Mouse (Mus musculus): ENCODE measurements around the gene Sdha. TPM values are rescaled to one million over a fixed set of nuclear protein-coding genes. Genes with fewer than 3 reads are reported as not detected.

Sdha gene
- polyA plus RNA-seq, 2 experiments = 78.7 to 118 TPM

GRCm38 (mm10) chr13:74389730-74390129 lies 39.6 kb upstream of the Sdha start:
- no peak for TF ChIP-seq CTCF (IDR thresholded peaks at IDR 0.05; ENCODE audit: low read depth)
- TF ChIP-seq EP300 (IDR thresholded peaks at IDR 0.05; ENCODE audit: low read depth) = no peak
- DNase-seq (ENCODE audit: low read depth in 3 of 3, low spot score in 3 of 3) (no peak), ATAC-seq (ENCODE audit: insufficient read depth) (no peak)
- Histone ChIP-seq H3K36me3 (replicated peaks; ENCODE audit: control insufficient read depth, insufficient read depth, low read depth) (no peaks in the 10 kb centered on the region), H3K4me1 (replicated peaks; ENCODE audit: control insufficient read depth in 2 of 2, insufficient read depth in 2 of 2, low read length in 1 of 2) (no peaks in the 10 kb centered on the region), H3K4me2 (ENCODE audit: low read depth) (peak overlapping the region; percentile 61), H3K27me3 (ENCODE audit: control insufficient read depth, insufficient read depth, low read length) (no peaks in the 10 kb centered on the region), H3K9me3 (ENCODE audit: control insufficient read depth, low read length) (no peaks in the 10 kb centered on the region), H3K9ac (replicated peaks) (no peak overlapping the region), H3K4me3 (ENCODE audit: insufficient read depth in 1 of 2, low read depth in 2 of 2, low read length in 2 of 2) (peak overlapping the region in 1 of 2 experiments; percentile 59; a peak in 1 of 4 replicates), H3K27ac (no peak overlapping the region)
- WGBS (ENCODE audit: insufficient replicate concordance) = 49% methylated on average over 6 of the region's 6 CpGs

- no peak for ATAC-seq (ENCODE audit: insufficient read depth)
These were observed 32.2 kb upstream of the Sdha start for GRCm38 (mm10) chr13:74382289-74382688.

DNA sequence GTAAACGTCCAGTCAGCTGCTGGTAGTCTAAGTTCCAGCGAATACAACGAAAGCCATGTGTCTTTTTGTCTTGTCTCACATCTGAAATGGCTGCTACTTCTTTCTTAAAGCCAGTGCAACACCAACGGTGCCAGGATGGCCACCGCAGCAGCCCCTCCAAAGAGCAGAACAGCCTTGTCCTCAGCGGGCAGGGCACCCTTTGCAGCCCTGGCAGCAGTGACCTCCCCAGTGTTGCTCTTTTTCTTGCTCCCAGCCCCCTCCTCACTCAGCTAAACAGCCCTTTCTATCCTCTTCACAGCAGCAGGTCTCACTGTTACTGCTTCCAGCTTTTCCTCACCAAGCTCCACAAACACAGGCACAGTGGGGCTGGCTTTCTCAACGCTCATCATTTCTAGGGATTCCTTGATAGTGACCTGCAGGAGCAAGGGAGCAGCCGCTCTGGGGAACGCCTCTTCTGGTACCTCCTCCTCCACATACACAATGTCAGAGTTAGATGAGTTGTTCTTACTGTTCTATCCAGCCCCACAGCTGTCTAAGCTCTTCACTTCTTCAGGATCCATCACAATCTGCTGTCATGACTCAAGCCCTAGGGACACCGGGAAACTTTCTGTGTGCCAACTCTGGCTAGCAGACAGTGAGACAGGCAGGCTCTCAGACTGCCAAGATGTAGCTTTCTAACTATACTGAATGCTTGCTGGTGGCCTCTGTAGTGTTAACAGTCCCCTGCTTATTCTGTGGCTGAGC lies 31.6 kb upstream of the Sdha start:
- Histone ChIP-seq H3K4me3 (ENCODE audit: insufficient read depth in 1 of 2, low read depth in 2 of 2, low read length in 2 of 2) (no peak overlapping the region), H3K27me3 (ENCODE audit: control insufficient read depth, insufficient read depth, low read length) (no peaks in the 10 kb centered on the region), H3K36me3 (replicated peaks; ENCODE audit: control insufficient read depth, insufficient read depth, low read depth) (no peaks in the 10 kb centered on the region), H3K4me2 (ENCODE audit: low read depth) (no peak overlapping the region), H3K9ac (replicated peaks) (no peak overlapping the region), H3K27ac (no peak overlapping the region), H3K4me1 (replicated peaks; ENCODE audit: control insufficient read depth in 2 of 2, insufficient read depth in 2 of 2, low read length in 1 of 2) (no peaks in the 10 kb centered on the region), H3K9me3 (ENCODE audit: control insufficient read depth, low read length) (no peaks in the 10 kb centered on the region)
- TF ChIP-seq CTCF (IDR thresholded peaks at IDR 0.05; ENCODE audit: low read depth) (no peak), EP300 (IDR thresholded peaks at IDR 0.05; ENCODE audit: low read depth) (no peak)
- DNase-seq (ENCODE audit: low read depth in 3 of 3, low spot score in 3 of 3) (no peak), ATAC-seq (ENCODE audit: insufficient read depth) (no peak)
- 62% methylated on average over 10 of the region's 10 CpGs for WGBS (ENCODE audit: insufficient replicate concordance)

More at GRCm38 (mm10) chr13:74382289-74382688, 32.2 kb upstream of the Sdha start:
- H3K4me3 ChIP-seq (ENCODE audit: insufficient read depth in 1 of 2, low read depth in 2 of 2, low read length in 2 of 2) = no peak overlapping the region
- H3K36me3 ChIP-seq (replicated peaks; ENCODE audit: control insufficient read depth, insufficient read depth, low read depth) = no peaks in the 10 kb centered on the region
- H3K27me3 ChIP-seq (ENCODE audit: control insufficient read depth, insufficient read depth, low read length) = no peaks in the 10 kb centered on the region
- no peak for TF ChIP-seq EP300 (IDR thresholded peaks at IDR 0.05; ENCODE audit: low read depth)
- TF ChIP-seq CTCF (IDR thresholded peaks at IDR 0.05; ENCODE audit: low read depth) = no peak
- no peak for DNase-seq (ENCODE audit: low read depth in 3 of 3, low spot score in 3 of 3)
- H3K4me1 ChIP-seq (replicated peaks; ENCODE audit: control insufficient read depth in 2 of 2, insufficient read depth in 2 of 2, low read length in 1 of 2) = no peaks in the 10 kb centered on the region
- no peak overlapping the region for H3K27ac ChIP-seq
- 61% methylated on average over 3 of the region's 3 CpGs for WGBS (ENCODE audit: insufficient replicate concordance)
- H3K4me2 ChIP-seq (ENCODE audit: low read depth) = no peak overlapping the region
- no peaks in the 10 kb centered on the region for H3K9me3 ChIP-seq (ENCODE audit: control insufficient read depth, low read length)
- H3K9ac ChIP-seq (replicated peaks) = no peak overlapping the region

DNA sequence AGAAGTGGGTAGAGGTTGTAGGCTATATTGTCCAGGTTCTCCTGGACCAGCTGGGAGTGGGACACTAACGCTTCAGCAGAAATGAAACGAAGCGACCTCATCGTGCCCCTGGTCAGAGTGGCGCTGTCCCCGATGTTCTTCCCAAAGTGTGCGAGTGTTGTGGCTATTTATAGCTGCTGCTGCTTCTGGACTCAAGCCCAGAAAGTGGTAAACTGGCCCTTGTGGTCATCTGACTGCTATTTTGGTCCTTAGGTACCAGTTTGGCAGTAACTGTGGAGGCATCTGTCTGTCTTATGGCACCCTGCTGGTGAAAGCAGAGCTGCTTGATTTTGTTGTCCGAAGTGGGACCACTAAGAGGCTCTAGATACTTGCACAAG lies 13.8 kb upstream of the Sdha start, which contains the start of gene Lrrc14b:
Gene Lrrc14b (minus strand): TSS at position 147 of the 377 bp plus-strand sequence.
- H3K27me3 ChIP-seq (ENCODE audit: control insufficient read depth, insufficient read depth, low read length) = no peaks in the 10 kb centered on the region
- no peak within 1 kb of the TSS for H3K27ac ChIP-seq
- no peak for ATAC-seq (ENCODE audit: insufficient read depth)
- no peaks in the 10 kb centered on the region for H3K9me3 ChIP-seq (ENCODE audit: control insufficient read depth, low read length)
- no peaks in the 10 kb centered on the region for H3K4me1 ChIP-seq (replicated peaks; ENCODE audit: control insufficient read depth in 2 of 2, insufficient read depth in 2 of 2, low read length in 1 of 2)
- H3K36me3 ChIP-seq (replicated peaks; ENCODE audit: control insufficient read depth, insufficient read depth, low read depth) = peaks cover 5% of the 10 kb centered on the region; the same call in 1 of the 2 replicates
- no peak for DNase-seq (ENCODE audit: low read depth in 3 of 3, low spot score in 3 of 3)
- no peak within 1 kb of the TSS for H3K4me3 ChIP-seq (ENCODE audit: insufficient read depth in 1 of 2, low read depth in 2 of 2, low read length in 2 of 2)
- H3K4me2 ChIP-seq (ENCODE audit: low read depth) = no peak within 1 kb of the TSS
- 59% methylated on average over 8 of the region's 8 CpGs for WGBS (ENCODE audit: insufficient replicate concordance)
- TF ChIP-seq EP300 (IDR thresholded peaks at IDR 0.05; ENCODE audit: low read depth) (no peak), CTCF (IDR thresholded peaks at IDR 0.05; ENCODE audit: low read depth) (no peak)
- no peak within 1 kb of the TSS for H3K9ac ChIP-seq (replicated peaks)

GRCm38 (mm10) chr13:74363176-74363858 lies 13.2 kb upstream of the Sdha start:
- no peak for ATAC-seq (ENCODE audit: insufficient read depth)

More at GRCm38 (mm10) chr13:74363176-74363858, 13.2 kb upstream of the Sdha start:
- Histone ChIP-seq H3K4me2 (ENCODE audit: low read depth) (no peak overlapping the region), H3K9me3 (ENCODE audit: control insufficient read depth, low read length) (no peaks in the 10 kb centered on the region), H3K36me3 (replicated peaks; ENCODE audit: control insufficient read depth, insufficient read depth, low read depth) (peaks cover 8% of the 10 kb centered on the region), H3K4me1 (replicated peaks; ENCODE audit: control insufficient read depth in 2 of 2, insufficient read depth in 2 of 2, low read length in 1 of 2) (no peaks in the 10 kb centered on the region), H3K27me3 (ENCODE audit: control insufficient read depth, insufficient read depth, low read length) (no peaks in the 10 kb centered on the region), H3K9ac (replicated peaks) (no peak overlapping the region), H3K27ac (no peak overlapping the region), H3K4me3 (ENCODE audit: insufficient read depth in 1 of 2, low read depth in 2 of 2, low read length in 2 of 2) (no peak overlapping the region)
- no peak for TF ChIP-seq CTCF (IDR thresholded peaks at IDR 0.05; ENCODE audit: low read depth)
- TF ChIP-seq EP300 (IDR thresholded peaks at IDR 0.05; ENCODE audit: low read depth) = no peak
- DNase-seq (ENCODE audit: low read depth in 3 of 3, low spot score in 3 of 3) = no peak
- 74% methylated on average over 13 of the region's 13 CpGs for WGBS (ENCODE audit: insufficient replicate concordance)

All from liver, embryonic 14.5 days (tissue).